Mouse (Mus musculus): ENCODE results near the gene Gm10662. TPM values are rescaled to one million over a fixed set of nuclear protein-coding genes. Genes with fewer than 3 reads are reported as not detected.

The Gm10662 gene
- polyA plus RNA-seq (2012; rRNA removed): not detected in 2 replicates

GRCm38 (mm10) chr7:23144380-23144779, at the start of gene Gm10662:
Gm10662 (minus strand) TSS chr7:23144480.

Other genes with a start within 250 kb of the Gm10662 start
- not detected in 2 replicates for gene Gm4214, start 159.8 kb downstream of the Gm10662 start, polyA plus RNA-seq (2012; rRNA removed)
- not detected in 2 replicates for gene Gm4216, start 124.6 kb downstream of the Gm10662 start, polyA plus RNA-seq (2012; rRNA removed)
- gene Vmn1r163, start 88.9 kb downstream of the Gm10662 start, polyA plus RNA-seq (2012; rRNA removed): not detected in 2 replicates
- gene Gm8720, start 77.0 kb downstream of the Gm10662 start, polyA plus RNA-seq (2012; rRNA removed): not detected in 2 replicates
- not detected in 2 replicates for gene Vmn1r165, start 72.9 kb upstream of the Gm10662 start, polyA plus RNA-seq (2012; rRNA removed)
- not detected in 2 replicates for gene Vmn1r166, start 107.2 kb upstream of the Gm10662 start, polyA plus RNA-seq (2012; rRNA removed)
- not detected in 2 replicates for gene Gm6902, start 134.4 kb upstream of the Gm10662 start, polyA plus RNA-seq (2012; rRNA removed)
- gene Nlrp4e, start 156.7 kb upstream of the Gm10662 start, polyA plus RNA-seq (2012; rRNA removed): 0.14 and 0.26 TPM in 2 replicates
- 10.5 and 14.6 TPM in 2 replicates for gene Nlrp5, start 241.4 kb upstream of the Gm10662 start, polyA plus RNA-seq (2012; rRNA removed)